Mouse (Mus musculus): Measurements from ENCODE around the gene Lrrfip1. TPM values are rescaled to one million over a fixed set of nuclear protein-coding genes. Genes with fewer than 3 reads are reported as not detected.

Lrrfip1 gene
- polyA plus RNA-seq, 1 experiment = 31.7 TPM

DNA sequence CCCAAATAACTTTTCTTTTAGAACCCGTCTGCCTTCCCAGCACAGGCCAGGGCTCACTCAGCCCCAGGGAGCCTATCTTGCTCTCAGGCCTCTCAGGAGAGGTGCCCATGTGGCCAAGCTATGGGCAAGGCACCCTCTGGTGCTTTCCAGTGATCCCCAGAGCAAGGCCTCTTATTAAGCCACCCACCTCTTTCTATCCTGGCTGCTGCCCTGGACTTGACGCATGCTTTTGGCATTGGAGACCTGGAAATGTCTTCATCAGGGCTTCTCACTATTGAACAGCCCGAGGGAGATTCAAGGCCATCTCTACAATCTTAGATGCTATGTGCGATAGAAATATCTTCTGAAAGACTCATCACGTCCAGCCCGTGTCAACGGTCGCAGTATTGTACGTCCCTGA, 78.9 kb downstream of the Lrrfip1 start:
- DNase-seq (ENCODE audit: low read depth) = no peak

DNA sequence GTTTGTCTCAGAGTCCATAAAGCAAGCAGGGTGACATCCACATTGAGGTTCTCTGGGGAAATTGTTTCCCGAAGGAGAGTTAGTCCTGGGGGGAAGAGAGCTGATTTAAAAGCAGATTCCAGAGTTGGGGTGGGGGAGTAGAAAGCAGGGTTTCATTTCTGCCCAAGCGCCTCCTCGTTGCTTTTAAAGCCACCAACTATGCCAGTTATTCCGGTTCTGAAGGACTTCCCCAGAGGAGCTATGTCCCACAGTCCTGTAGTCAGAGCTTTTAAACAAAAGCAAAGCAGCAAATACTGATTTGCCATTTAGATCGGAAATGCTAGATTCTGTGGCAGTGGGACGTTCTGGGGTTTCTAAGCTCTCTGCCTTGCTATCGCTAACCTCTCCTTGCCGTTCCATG, 79.4 kb downstream of the Lrrfip1 start:
- DNase-seq (ENCODE audit: low read depth) = no peak
- TF ChIP-seq CTCF (IDR thresholded peaks at IDR 0.05; ENCODE audit: borderline replicate concordance, extremely low read depth, insufficient read depth, insufficient read length) = no peak
- TF ChIP-seq POLR2A (IDR thresholded peaks at IDR 0.05; ENCODE audit: borderline replicate concordance, extremely low read depth, insufficient read depth, insufficient read length, poor library complexity, severe bottlenecking) = no peak

More for the DNA sequence above, 78.9 kb downstream of the Lrrfip1 start:
- TF ChIP-seq POLR2A (IDR thresholded peaks at IDR 0.05; ENCODE audit: borderline replicate concordance, extremely low read depth, insufficient read depth, insufficient read length, poor library complexity, severe bottlenecking) (no peak), CTCF (IDR thresholded peaks at IDR 0.05; ENCODE audit: borderline replicate concordance, extremely low read depth, insufficient read depth, insufficient read length) (no peak)

DNA sequence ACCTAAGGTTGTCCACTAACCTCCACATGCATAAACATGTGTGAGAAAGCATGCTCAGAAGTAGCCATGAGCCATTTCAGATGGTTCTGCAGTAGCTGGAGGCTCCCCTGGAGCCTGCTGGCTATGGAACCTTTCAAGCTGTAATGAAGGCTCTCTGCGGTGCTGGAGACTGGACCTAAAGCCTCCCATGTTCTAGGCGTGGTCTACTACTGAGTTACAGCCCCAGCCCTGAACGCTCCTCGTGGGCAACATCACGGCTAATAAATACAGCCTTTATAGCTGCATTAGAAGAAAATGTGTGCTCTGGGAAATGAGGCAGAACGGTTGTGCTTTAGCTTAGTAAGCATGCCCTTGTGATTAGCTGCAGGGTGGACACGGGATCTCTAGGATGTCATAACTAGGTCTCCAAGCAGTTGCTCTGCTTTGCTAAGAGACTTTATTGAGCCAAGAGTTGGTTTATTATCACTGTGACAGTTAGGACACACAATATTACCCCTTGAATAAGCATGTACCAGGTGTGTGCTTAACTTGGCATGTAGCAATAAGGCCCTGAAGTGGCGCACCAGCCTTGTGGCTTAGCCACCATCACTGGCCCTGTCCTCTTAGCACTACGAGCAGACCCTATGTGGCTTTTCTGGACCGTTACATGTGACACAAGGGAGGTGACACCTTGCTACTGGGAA, 81.3 kb downstream of the Lrrfip1 start:
- no peak for DNase-seq (ENCODE audit: low read depth)
- TF ChIP-seq POLR2A (IDR thresholded peaks at IDR 0.05; ENCODE audit: borderline replicate concordance, extremely low read depth, insufficient read depth, insufficient read length, poor library complexity, severe bottlenecking) (no peak), CTCF (IDR thresholded peaks at IDR 0.05; ENCODE audit: borderline replicate concordance, extremely low read depth, insufficient read depth, insufficient read length) (no peak)

DNA sequence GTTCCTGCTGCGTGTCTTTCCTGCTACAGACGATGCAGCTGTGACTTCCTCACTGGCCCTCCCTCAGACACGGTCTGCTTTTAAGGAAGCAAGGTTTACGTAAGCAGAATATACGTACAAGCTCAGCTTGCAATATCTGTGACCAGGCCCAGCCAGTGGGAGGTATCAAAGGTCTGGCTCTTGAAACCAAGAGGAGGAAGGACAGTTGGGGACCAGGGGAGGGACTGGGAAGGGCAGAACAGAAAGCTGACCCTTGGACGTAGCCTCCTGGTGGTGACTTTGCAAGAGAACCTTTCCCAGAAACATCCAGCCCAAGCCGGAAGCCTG, 81.8 kb downstream of the Lrrfip1 start:
- DNase-seq (ENCODE audit: low read depth) = no peak
- TF ChIP-seq CTCF (IDR thresholded peaks at IDR 0.05; ENCODE audit: borderline replicate concordance, extremely low read depth, insufficient read depth, insufficient read length) (no peak), POLR2A (IDR thresholded peaks at IDR 0.05; ENCODE audit: borderline replicate concordance, extremely low read depth, insufficient read depth, insufficient read length, poor library complexity, severe bottlenecking) (no peak)

- no peak for TF ChIP-seq POLR2A (IDR thresholded peaks at IDR 0.05; ENCODE audit: borderline replicate concordance, extremely low read depth, insufficient read depth, insufficient read length, poor library complexity, severe bottlenecking)
- no peak for TF ChIP-seq CTCF (IDR thresholded peaks at IDR 0.05; ENCODE audit: borderline replicate concordance, extremely low read depth, insufficient read depth, insufficient read length)
- DNase-seq (ENCODE audit: low read depth) = no peak
Observed at GRCm38 (mm10) chr1:91084374-91084773, 85.8 kb downstream of the Lrrfip1 start.

- DNase-seq (ENCODE audit: low read depth) = no peak
Observed at GRCm38 (mm10) chr1:91085009-91085408, 86.5 kb downstream of the Lrrfip1 start.

GRCm38 (mm10) chr1:91085686-91086085, 87.1 kb downstream of the Lrrfip1 start:
- no peak for TF ChIP-seq POLR2A (IDR thresholded peaks at IDR 0.05; ENCODE audit: borderline replicate concordance, extremely low read depth, insufficient read depth, insufficient read length, poor library complexity, severe bottlenecking)
- TF ChIP-seq CTCF (IDR thresholded peaks at IDR 0.05; ENCODE audit: borderline replicate concordance, extremely low read depth, insufficient read depth, insufficient read length) = no peak
- no peak for DNase-seq (ENCODE audit: low read depth)

More at GRCm38 (mm10) chr1:91085009-91085408, 86.5 kb downstream of the Lrrfip1 start:
- TF ChIP-seq POLR2A (IDR thresholded peaks at IDR 0.05; ENCODE audit: borderline replicate concordance, extremely low read depth, insufficient read depth, insufficient read length, poor library complexity, severe bottlenecking) = no peak
- no peak for TF ChIP-seq CTCF (IDR thresholded peaks at IDR 0.05; ENCODE audit: borderline replicate concordance, extremely low read depth, insufficient read depth, insufficient read length)

GRCm38 (mm10) chr1:91086325-91086724, 87.8 kb downstream of the Lrrfip1 start:
- peak; percentile 35 for DNase-seq (ENCODE audit: low read depth)
- TF ChIP-seq CTCF (IDR thresholded peaks at IDR 0.05; ENCODE audit: borderline replicate concordance, extremely low read depth, insufficient read depth, insufficient read length) = no peak
- TF ChIP-seq POLR2A (IDR thresholded peaks at IDR 0.05; ENCODE audit: borderline replicate concordance, extremely low read depth, insufficient read depth, insufficient read length, poor library complexity, severe bottlenecking) = no peak

DNA sequence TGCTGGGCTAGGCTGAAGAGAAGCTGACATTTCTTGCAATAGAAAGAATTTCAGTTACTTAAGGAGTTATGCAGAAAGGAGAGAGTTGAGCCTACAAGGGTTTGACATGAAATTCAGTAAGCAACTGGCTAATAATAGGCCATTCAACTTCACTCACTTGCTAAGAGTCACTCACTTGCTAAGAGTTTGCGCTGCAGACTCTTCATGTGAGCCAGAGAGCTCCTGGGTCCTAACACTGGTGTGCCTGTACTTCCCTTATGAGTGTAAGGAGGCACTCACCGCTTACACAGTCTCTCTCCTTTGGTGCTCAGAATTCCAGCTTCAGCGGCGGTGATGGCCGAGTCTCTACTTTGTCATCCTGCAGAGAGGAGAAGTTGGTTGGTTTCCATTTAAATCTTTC, 88.2 kb downstream of the Lrrfip1 start:
- DNase-seq (ENCODE audit: low read depth) = no peak
- TF ChIP-seq POLR2A (IDR thresholded peaks at IDR 0.05; ENCODE audit: borderline replicate concordance, extremely low read depth, insufficient read depth, insufficient read length, poor library complexity, severe bottlenecking) = no peak

GRCm38 (mm10) chr1:91088027-91088426, 89.5 kb downstream of the Lrrfip1 start:
- no peak for DNase-seq (ENCODE audit: low read depth)
- TF ChIP-seq POLR2A (IDR thresholded peaks at IDR 0.05; ENCODE audit: borderline replicate concordance, extremely low read depth, insufficient read depth, insufficient read length, poor library complexity, severe bottlenecking) = no peak
- no peak for TF ChIP-seq CTCF (IDR thresholded peaks at IDR 0.05; ENCODE audit: borderline replicate concordance, extremely low read depth, insufficient read depth, insufficient read length)

- DNase-seq (ENCODE audit: low read depth) = no peak
- no peak for TF ChIP-seq CTCF (IDR thresholded peaks at IDR 0.05; ENCODE audit: borderline replicate concordance, extremely low read depth, insufficient read depth, insufficient read length)
- TF ChIP-seq POLR2A (IDR thresholded peaks at IDR 0.05; ENCODE audit: borderline replicate concordance, extremely low read depth, insufficient read depth, insufficient read length, poor library complexity, severe bottlenecking) = no peak
Observed at GRCm38 (mm10) chr1:91088941-91089340, 90.4 kb downstream of the Lrrfip1 start.

GRCm38 (mm10) chr1:91090456-91090855, 91.9 kb downstream of the Lrrfip1 start:
- TF ChIP-seq CTCF (IDR thresholded peaks at IDR 0.05; ENCODE audit: borderline replicate concordance, extremely low read depth, insufficient read depth, insufficient read length) = no peak
- no peak for TF ChIP-seq POLR2A (IDR thresholded peaks at IDR 0.05; ENCODE audit: borderline replicate concordance, extremely low read depth, insufficient read depth, insufficient read length, poor library complexity, severe bottlenecking)
- no peak for DNase-seq (ENCODE audit: low read depth)

All from brain, embryonic 14.5 days (tissue).